Mouse (Mus musculus) olfactory bulb, adult 2 months (tissue): ENCODE measurements around the gene Itprip.

Source experiments
- CTCF ChIP-seq: fragments of 200-500 bp; IDR thresholded peaks from 2 replicates; pipeline ENCODE4 v1.5.1; 2012; ENCODE audit warnings: low read depth, mild to moderate bottlenecking, low read length, moderate library complexity; ENCODE audit not compliant: insufficient read depth
- POLR2A ChIP-seq: fragments of 200-500 bp; IDR thresholded peaks from 2 replicates; pipeline ENCODE4 v1.6.1; 2012; ENCODE audit warnings: mild to moderate bottlenecking, low read depth, low read length, moderate library complexity; ENCODE audit not compliant: insufficient read depth

- TF ChIP-seq POLR2A = peak; percentile 60; the same call in 1 of the 2 replicates
- TF ChIP-seq CTCF = no peak
Measured at GRCm38 (mm10) chr19:47854796-47855783, 64.0 kb downstream of the Itprip start, which contains the start of gene Gsto1.
